Mouse (Mus musculus) lung, postnatal 0 days (tissue): Measurements from ENCODE around the gene Ppp6r3.

ENCODE experiments used
- CTCF ChIP-seq: IDR thresholded peaks from 2 replicates; pipeline ENCODE4 v1.5.1; 2016; ENCODE audit warnings: antibody characterized with exemption, mild to moderate bottlenecking
- EP300 ChIP-seq: IDR thresholded peaks from 2 replicates; pipeline ENCODE4 v1.6.1; 2016; ENCODE audit warnings: antibody characterized with exemption, mild to moderate bottlenecking, control low read depth

DNA sequence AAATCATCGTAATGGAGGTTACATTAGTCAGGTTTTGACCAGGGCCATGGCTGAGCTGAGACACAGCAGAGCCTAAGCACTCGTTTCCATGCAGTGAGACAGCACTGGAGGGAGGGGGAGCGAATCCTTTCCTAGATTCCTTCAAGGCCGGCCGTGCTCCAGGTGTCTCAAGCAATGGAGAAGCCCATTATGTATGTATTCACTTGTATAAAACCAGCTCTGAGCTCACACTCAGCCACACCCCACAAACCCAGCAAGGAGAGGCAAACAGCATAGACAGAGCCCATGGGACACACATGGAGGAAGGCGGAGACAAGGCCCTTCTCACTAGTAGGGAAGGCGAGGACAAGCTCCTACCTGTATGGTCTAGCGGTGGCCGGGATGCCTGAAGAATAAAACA, 10.5 kb upstream of the Ppp6r3 start:
- TF ChIP-seq CTCF = no peak
- TF ChIP-seq EP300 = no peak
